Mouse (Mus musculus) lung, postnatal 14 days (tissue): Measurements from ENCODE around the gene Crisp1.

Experiments used
- DNase-seq: peaks from one replicate; pipeline ENCODE4 v3.0.0; 2021

The Crisp1 gene

GRCm38 (mm10) chr17:40319062-40319461, at the start of gene Crisp1:
Gene Crisp1 (minus strand): TSS chr17:40319207.
- no peak for DNase-seq

DNA sequence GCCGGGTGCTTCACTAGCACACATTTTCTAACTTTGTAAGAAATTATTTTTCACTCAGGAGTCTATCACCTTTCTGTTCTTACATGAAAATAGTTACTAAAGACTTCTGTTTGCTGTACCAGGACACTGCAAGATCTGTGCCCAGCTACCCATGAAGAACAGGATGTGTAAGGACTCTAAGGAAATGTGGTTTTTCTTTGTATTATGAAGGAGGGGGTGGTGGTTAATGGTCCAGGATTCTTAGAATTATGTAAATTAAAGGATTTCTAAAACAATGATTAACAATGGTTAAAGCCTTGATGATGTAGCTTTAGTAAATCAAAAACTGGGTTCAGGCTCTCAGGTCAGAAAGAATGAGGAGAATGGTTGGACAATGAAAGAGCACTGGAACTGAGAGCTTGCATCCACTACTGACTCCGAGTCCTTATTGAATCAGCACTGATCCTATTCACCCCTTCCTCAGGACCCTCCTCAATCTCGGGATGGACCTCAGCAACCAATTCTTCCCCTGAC, 23.5 kb upstream of the Crisp1 start:
- no peak for DNase-seq

DNA sequence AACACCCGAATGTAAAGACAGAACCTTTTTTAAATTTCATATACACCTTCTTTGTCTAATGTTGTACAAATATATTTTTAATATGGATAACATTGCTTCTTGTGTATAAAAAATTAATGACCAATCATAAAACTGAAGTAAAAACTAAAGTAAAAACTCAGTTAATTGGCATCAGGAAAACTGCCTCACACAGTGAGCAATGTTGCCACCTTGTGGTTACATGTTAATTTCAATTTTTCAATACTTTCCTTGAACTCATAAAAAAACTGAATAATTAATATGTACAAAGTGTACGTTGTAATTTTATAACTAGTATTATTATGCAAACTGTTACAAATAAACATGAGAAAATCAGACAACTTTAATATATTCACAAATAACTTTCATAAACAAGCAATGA, 33.6 kb downstream of the Crisp1 start:
- DNase-seq = no peak

GRCm38 (mm10) chr17:40275519-40275918, 43.5 kb downstream of the Crisp1 start:
- no peak for DNase-seq

- no peak for DNase-seq
These were observed 44.0 kb downstream of the Crisp1 start for GRCm38 (mm10) chr17:40274906-40275470.

- no peak for DNase-seq
These were observed 66.5 kb downstream of the Crisp1 start for GRCm38 (mm10) chr17:40252487-40252886.
